Mouse (Mus musculus) heart, adult 11 months (tissue): ENCODE data around the gene Fam53b.

Source experiments
- DNase-seq: peaks from one replicate; pipeline ENCODE4 v3.0.0; 2022

The Fam53b gene

GRCm38 (mm10) chr7:132765629-132766186, 48.0 kb downstream of the Fam53b start:
- DNase-seq: peak; percentile 89

GRCm38 (mm10) chr7:132764896-132765491, 48.7 kb downstream of the Fam53b start:
- no peak for DNase-seq

- no peak for DNase-seq
Observed at GRCm38 (mm10) chr7:132764314-132764713, 49.4 kb downstream of the Fam53b start.

- no peak for DNase-seq
Observed at GRCm38 (mm10) chr7:132763911-132764310, 49.8 kb downstream of the Fam53b start.

- no peak for DNase-seq
Observed at GRCm38 (mm10) chr7:132763351-132763750, 50.3 kb downstream of the Fam53b start.

- no peak for DNase-seq
Observed at GRCm38 (mm10) chr7:132761409-132761808, 52.3 kb downstream of the Fam53b start.

GRCm38 (mm10) chr7:132760589-132761180, 53.0 kb downstream of the Fam53b start:
- DNase-seq: no peak

GRCm38 (mm10) chr7:132759926-132760325, 53.8 kb downstream of the Fam53b start:
- DNase-seq: no peak

- peak; percentile 87 for DNase-seq
Observed at GRCm38 (mm10) chr7:132759405-132759891, 54.2 kb downstream of the Fam53b start.

- no peak for DNase-seq
Observed at GRCm38 (mm10) chr7:132758875-132759274, 54.8 kb downstream of the Fam53b start.

GRCm38 (mm10) chr7:132756325-132756724, 57.4 kb downstream of the Fam53b start:
- DNase-seq: no peak

- peak; percentile 97 for DNase-seq
Observed at GRCm38 (mm10) chr7:132754389-132754750, 59.3 kb downstream of the Fam53b start.

GRCm38 (mm10) chr7:132753518-132754388, 59.9 kb downstream of the Fam53b start:
- peak; percentile 95 for DNase-seq

GRCm38 (mm10) chr7:132751716-132752115, 62.0 kb downstream of the Fam53b start:
- DNase-seq: no peak

GRCm38 (mm10) chr7:132749504-132749903, 64.2 kb downstream of the Fam53b start:
- DNase-seq: no peak

GRCm38 (mm10) chr7:132748076-132748769, 65.5 kb downstream of the Fam53b start:
- peak; percentile 96 for DNase-seq

GRCm38 (mm10) chr7:132747096-132747495, 66.6 kb downstream of the Fam53b start:
- no peak for DNase-seq

- DNase-seq: no peak
Observed at GRCm38 (mm10) chr7:132742912-132743311, 70.8 kb downstream of the Fam53b start.

- no peak for DNase-seq
Observed at GRCm38 (mm10) chr7:132739829-132740228, 73.9 kb downstream of the Fam53b start.

GRCm38 (mm10) chr7:132738844-132739243, 74.8 kb downstream of the Fam53b start:
- DNase-seq: no peak

- DNase-seq: peak; percentile 98
Observed at GRCm38 (mm10) chr7:132736099-132736862, 77.4 kb downstream of the Fam53b start.

GRCm38 (mm10) chr7:132735145-132735544, 78.5 kb downstream of the Fam53b start:
- DNase-seq: peak; percentile 98
